Mouse (Mus musculus) CD8-positive naive resting alpha-beta T cell, adult 2 months (primary cell): ENCODE results near the gene Ikzf1.

Source experiments
- DNase-seq, 2 experiments: peaks; one replicate each; pipeline ENCODE4 v3.0.0; 2022; ENCODE audit warnings: low read depth in 2 of 2, low spot score in 2 of 2

The Ikzf1 gene

DNA sequence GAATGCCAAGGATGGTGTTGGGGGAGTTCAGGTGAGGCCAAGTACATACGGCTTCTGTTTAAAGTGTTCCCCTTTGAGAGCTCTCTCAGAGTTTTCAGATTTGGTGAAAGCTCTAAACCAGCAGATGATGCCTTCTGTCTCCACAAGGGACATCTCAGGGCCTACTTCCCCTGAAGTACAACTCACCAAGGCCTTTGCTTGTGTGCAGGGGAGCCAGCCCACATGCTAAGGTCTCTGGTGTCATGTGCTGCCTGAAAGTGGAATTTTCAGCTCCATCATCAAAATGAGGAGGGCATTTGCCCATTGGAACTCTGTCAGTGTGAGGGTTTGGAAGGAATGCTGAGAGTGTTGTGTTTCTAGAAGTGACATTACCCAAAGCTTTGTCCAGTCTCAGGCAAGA lies 80.6 kb downstream of the Ikzf1 start:
- no peak for DNase-seq

- DNase-seq, result peak; percentile 73 to 80
Observed at GRCm38 (mm10) chr11:11766105-11766504, 81.3 kb downstream of the Ikzf1 start.

DNA sequence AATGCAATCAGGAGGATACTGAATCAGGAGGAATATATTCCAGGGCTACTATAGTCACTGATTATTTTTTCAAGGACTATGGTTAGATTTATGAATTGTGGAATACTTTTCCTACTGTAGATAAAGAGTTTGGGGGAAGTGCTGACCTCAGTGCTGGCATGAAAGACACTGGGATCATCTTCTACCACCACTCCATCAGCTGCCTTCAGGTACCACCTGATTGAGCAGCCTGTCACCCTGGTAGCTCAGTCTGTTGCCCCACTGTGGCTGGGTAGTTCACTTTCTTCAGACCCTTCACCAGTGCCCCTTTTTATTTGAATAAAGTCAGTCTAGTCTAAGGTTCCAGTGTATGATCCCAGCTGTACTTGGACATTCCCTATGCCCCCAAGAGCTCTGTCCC lies 81.9 kb downstream of the Ikzf1 start:
- DNase-seq, result no peak

DNA sequence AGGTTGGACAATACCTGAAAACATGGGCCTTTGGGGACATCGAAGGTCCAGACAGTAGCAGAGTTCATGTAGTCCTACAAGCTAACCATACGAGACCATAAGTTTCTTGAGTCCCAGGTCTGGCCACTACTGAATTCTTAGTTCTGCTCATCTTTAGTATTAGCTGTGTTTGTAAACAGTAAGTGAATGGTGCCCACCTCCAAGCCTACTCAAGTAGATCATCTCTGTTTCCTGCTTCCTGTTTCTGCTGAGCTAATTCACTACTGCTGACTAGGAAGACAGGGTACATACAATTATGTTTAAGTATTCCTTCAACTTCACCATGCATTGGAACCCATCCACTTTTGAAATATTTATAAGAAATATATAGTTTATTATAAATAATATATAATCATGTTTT lies 83.3 kb downstream of the Ikzf1 start:
- DNase-seq, result no peak

DNA sequence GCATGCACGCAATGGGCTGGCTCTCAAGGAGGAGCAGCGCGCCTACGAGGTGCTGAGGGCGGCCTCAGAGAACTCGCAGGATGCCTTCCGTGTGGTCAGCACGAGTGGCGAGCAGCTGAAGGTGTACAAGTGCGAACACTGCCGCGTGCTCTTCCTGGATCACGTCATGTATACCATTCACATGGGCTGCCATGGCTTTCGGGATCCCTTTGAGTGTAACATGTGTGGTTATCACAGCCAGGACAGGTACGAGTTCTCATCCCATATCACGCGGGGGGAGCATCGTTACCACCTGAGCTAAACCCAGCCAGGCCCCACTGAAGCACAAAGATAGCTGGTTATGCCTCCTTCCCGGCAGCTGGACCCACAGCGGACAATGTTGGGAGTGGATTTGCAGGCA lies 84.5 kb downstream of the Ikzf1 start:
- no peak for DNase-seq

GRCm38 (mm10) chr11:11770691-11771090 lies 85.9 kb downstream of the Ikzf1 start:
- no peak for DNase-seq

DNA sequence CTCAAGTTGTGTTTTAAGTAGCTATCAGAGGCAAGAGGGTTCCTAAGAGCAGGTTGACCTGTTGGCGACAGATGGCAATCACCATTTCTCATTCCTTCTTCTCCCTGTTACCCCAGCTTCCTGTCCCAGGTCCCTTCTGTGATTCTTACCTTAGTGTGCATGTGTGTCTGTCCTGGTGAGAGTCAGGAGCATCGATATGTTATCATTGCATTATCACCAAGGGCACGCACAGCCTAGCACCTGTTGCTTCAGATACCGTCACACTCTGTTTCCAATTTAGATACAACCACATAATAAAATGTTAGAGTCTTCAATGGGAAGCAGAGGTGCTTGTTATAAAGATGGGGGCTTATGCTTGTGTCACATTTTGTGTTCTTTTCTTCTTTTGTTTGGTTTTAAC lies 87.4 kb downstream of the Ikzf1 start:
- no peak for DNase-seq

GRCm38 (mm10) chr11:11774384-11774783 lies 89.6 kb downstream of the Ikzf1 start:
- DNase-seq, result no peak

- DNase-seq, result no peak
Observed at GRCm38 (mm10) chr11:11774893-11775292, 90.1 kb downstream of the Ikzf1 start.

DNA sequence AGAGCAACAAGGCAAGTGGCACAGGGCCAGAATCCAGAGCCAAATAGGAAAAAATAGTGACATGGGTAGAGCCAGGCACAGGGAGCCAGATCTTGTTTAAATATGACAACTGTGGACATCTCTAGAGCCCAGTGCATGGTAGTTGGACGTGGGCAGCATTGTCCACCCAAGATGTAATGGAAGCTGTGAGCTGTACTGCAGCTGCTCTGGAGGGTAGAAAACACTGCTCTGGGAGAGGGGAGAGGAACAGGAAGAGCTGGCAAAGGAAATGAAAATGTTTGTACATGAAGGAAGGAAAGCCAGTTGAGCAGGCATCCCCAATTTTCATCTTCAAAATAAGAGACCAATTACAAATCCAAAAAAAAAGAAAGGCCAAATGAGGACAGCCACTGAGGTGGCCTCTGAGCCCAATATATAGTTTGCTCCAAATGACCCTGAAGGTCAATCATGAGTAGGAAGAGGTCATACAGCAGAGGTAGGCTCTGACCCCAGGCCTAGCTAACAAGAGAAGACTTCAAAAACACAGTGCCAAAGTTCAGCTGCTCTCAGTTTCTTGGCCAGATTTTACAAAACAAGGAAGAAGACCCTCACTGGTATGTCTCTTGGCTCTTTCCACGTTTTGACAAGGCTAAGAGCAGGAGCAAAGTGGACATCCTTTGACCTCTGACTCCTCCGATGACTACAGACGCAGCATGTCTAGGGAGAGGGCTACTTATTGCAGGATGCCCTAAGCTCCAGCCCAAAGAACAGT lies 91.4 kb downstream of the Ikzf1 start:
- no peak for DNase-seq

DNA sequence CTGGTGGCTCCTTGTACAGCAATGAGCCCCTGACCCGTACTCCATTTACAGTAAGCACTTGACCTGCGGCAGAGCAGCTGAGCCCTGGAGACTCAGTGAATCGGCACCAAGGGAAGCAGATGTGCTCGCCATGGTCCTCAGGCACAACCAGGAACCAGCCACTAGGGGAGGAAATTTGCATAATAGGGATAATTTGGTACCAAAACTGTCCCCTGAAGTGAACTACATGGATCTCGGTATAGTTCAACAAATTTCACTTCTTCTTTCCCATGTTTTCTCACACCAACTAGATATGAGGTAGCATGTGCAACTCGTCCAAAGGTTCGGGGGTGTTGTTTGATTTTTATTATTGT lies 92.0 kb downstream of the Ikzf1 start:
- no peak for DNase-seq

GRCm38 (mm10) chr11:11777246-11777645 lies 92.4 kb downstream of the Ikzf1 start:
- no peak for DNase-seq

- no peak for DNase-seq
Observed at GRCm38 (mm10) chr11:11777796-11778195, 93.0 kb downstream of the Ikzf1 start.

DNA sequence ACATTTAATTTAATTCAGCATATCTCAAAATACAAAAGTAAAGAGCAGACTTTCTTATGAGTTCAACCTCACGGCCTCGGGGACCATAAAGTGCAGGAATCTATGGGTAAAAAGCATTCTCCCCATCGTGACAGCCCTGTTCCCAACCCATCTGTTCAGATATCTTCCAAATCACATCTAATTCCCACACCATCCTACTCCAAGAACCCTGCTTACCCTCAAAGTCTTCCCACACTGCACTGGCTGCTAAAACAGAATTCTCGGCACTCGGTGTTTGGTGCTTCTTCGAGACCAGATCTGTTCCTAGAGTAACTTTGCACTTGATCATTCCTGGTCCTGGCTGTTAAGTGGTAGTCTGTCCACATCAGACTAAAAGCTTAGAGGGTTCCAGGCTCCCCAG lies 93.5 kb downstream of the Ikzf1 start:
- DNase-seq, result no peak

- DNase-seq, result no peak
Observed at GRCm38 (mm10) chr11:11781728-11782127, 96.9 kb downstream of the Ikzf1 start.

- no peak for DNase-seq
Observed at GRCm38 (mm10) chr11:11785457-11785856, 100.7 kb downstream of the Ikzf1 start.

DNA sequence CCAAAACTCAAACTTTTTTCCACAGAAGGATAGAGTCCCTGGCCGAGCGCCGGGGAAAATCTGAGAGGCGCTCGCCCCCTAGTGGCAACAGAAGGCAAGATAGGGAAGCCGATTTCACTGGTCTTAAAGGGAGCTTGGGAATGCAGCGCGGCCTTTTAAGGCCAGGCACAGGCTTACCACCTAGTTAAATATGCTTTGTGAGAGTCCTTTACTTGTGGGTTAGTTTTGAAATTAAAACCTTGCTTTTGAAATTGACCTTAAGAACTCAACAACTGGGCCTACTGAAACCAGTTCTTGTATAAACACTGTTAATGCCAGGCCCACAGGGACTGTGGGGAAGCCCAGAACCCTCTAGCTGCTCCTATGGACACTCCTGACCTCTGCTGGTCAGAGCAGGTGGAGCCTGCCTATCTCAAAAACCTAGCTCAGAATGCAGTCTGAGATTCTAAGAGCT lies 103.7 kb downstream of the Ikzf1 start:
- peak; percentile 60 to 71 for DNase-seq

DNA sequence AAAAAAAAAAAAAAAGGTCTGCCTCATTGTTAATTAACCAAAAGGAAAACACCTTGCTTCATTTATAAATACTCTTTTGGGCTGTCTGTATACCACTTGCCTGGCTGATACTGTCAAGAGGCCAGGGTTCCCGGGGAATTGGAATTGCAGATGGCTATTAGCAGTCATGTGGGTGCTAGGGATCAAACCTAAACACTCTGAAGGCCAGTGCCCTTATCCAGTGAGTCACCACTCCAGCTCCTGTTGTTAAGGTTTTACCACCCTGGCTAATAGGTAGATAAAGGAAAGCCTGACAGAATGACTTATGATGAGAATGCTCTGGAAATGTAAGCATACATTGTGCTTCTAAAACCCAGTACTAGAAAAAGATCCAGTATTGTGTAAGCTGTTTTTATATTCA lies 109.8 kb downstream of the Ikzf1 start:
- no peak for DNase-seq

GRCm38 (mm10) chr11:11798690-11799089 lies 113.9 kb downstream of the Ikzf1 start:
- no peak for DNase-seq

DNA sequence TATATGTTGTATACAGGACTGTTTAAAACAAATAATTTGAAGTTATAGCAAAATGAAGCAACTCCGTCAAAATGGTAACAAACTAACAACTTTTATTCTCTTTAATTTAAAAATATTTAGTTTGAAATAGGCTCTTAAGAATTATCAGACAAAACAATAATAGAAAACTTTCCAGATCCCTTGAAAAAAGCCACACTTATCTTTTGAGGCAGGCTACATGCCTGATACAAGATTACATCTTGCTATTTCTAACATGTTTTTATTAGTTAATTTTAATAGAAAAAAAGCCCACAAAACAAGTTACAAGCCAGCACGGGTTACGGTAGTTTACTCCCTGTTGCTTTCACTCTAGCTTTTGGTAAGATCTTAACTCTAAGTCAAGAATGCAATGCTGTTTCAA lies 115.5 kb downstream of the Ikzf1 start:
- no peak for DNase-seq

- DNase-seq, result no peak
Observed at GRCm38 (mm10) chr11:11801067-11801466, 116.3 kb downstream of the Ikzf1 start.

GRCm38 (mm10) chr11:11804421-11804820 lies 119.6 kb downstream of the Ikzf1 start:
- no peak for DNase-seq

GRCm38 (mm10) chr11:11805951-11806350 lies 121.1 kb downstream of the Ikzf1 start:
- no peak for DNase-seq
